Mouse (Mus musculus) embryonic facial prominence, embryonic 14.5 days (tissue): ENCODE results near the gene Jpt1. TPM values are rescaled to one million over a fixed set of nuclear protein-coding genes. Genes with fewer than 3 reads are reported as not detected.

Experiments used
- ATAC-seq: fragments of 200-750 bp; cut with Nextera tagmentation; 2 replicates; pipeline ENCODE4 v1.8.0; 2017; ENCODE audit warnings: low read depth, moderate number of reproducible peaks, moderate TSS enrichment
- DNase-seq: peaks from one replicate; pipeline ENCODE4 v3.0.0-alpha.2; 2015; ENCODE audit warnings: low spot score
- H3K27ac ChIP-seq: fragments of 300-500 bp; sonication (generic); replicated peaks from 2 replicates; pipeline ENCODE4 v1.5.1; 2014; ENCODE audit warnings: low read depth, mild to moderate bottlenecking, low read length, moderate library complexity
- H3K27me3 ChIP-seq: fragments of 300-500 bp; sonication (generic); replicated peaks from 2 replicates; pipeline ENCODE4 v1.6.1; 2014; ENCODE audit warnings: low read length; ENCODE audit not compliant: control insufficient read depth, insufficient read depth
- H3K36me3 ChIP-seq: fragments of 300-500 bp; sonication (generic); 2 replicates; pipeline ENCODE4 v1.6.1; 2014; ENCODE audit warnings: low read length, mixed read lengths; ENCODE audit not compliant: control insufficient read depth, insufficient read depth
- H3K4me1 ChIP-seq: fragments of 300-500 bp; sonication (generic); 2 replicates; pipeline ENCODE4 v1.6.1; 2014; ENCODE audit warnings: antibody characterized with exemption, low read length; ENCODE audit not compliant: control insufficient read depth, insufficient read depth
- H3K4me2 ChIP-seq: fragments of 300-500 bp; sonication (generic); 2 replicates; pipeline ENCODE4 v1.6.1; 2014; ENCODE audit warnings: low read depth, mild to moderate bottlenecking, low read length, moderate library complexity, mixed read lengths
- H3K4me3 ChIP-seq: fragments of 300-500 bp; sonication (generic); 2 replicates; pipeline ENCODE4 v1.5.1; 2014; ENCODE audit warnings: low read depth, mild to moderate bottlenecking, low read length
- H3K9ac ChIP-seq: fragments of 300-500 bp; sonication (generic); 2 replicates; pipeline ENCODE4 v1.6.1; 2014; ENCODE audit warnings: low read depth, mild to moderate bottlenecking, low read length, moderate library complexity, mixed read lengths
- H3K9me3 ChIP-seq: fragments of 300-500 bp; sonication (generic); 2 replicates; pipeline ENCODE4 v1.6.1; 2016; ENCODE audit warnings: low read length; ENCODE audit not compliant: control insufficient read depth
- WGBS: fragments of 180-500 bp; shearing (Covaris S2); extraction: QIAGEN DNeasy Blood & Tissue Kit; methylation state at CpG from one replicate; pipeline ENCODE4 v1.1.7; 2014; 5-methylcytosine and 5-hydroxymethylcytosine counted together
- polyA plus RNA-seq: library from polyadenylated mRNA; unstranded; fragments of >200 nt; fragmentation: Nextera tagmentation; extraction: Ambion mirVana; gene quantifications from 2 replicates; pipeline ENCODE4 v1.2.1, GENCODE M21; 2014

The Jpt1 gene
- polyA plus RNA-seq, 1 experiment from 2014 or later, result 576 TPM

GRCm38 (mm10) chr11:115516942-115517341 is 2.8 kb upstream of the Jpt1 start:
- Histone ChIP-seq H3K27ac (no peak overlapping the region), H3K9me3 (no peaks in the 10 kb centered on the region), H3K9ac (no peak overlapping the region), H3K4me2 (no peak overlapping the region), H3K36me3 (peaks cover 3% of the 10 kb centered on the region; the same call in 1 of the 2 replicates), H3K27me3 (no peaks in the 10 kb centered on the region), H3K4me3 (no peak overlapping the region), H3K4me1 (peaks cover 8% of the 10 kb centered on the region)
- 77% methylated on average over 5 of the region's 5 CpGs for WGBS
- ATAC-seq (no peak), DNase-seq (no peak)

GRCm38 (mm10) chr11:115515021-115515420 is 834 bp upstream of the Jpt1 start:
- Histone ChIP-seq H3K36me3 (no peaks in the 10 kb centered on the region), H3K4me1 (peaks cover 26% of the 10 kb centered on the region), H3K4me3 (no peak overlapping the region), H3K4me2 (0 out of 2 replicates have a peak overlapping the region, but pooled peaks have one; percentile 54), H3K9me3 (no peaks in the 10 kb centered on the region), H3K27ac (no peak overlapping the region), H3K9ac (no peak overlapping the region), H3K27me3 (no peaks in the 10 kb centered on the region)
- DNase-seq (no peak), ATAC-seq (no peak)
- WGBS, result 64% methylated on average over 6 of the region's 6 CpGs

GRCm38 (mm10) chr11:115513271-115514237 is 633 bp downstream of the Jpt1 start:
- WGBS, result under 1% methylated on average over 46 of the region's 57 CpGs
- Histone ChIP-seq H3K4me2 (peak overlapping the region; percentile 64), H3K27me3 (no peaks in the 10 kb centered on the region), H3K4me1 (peaks cover 27% of the 10 kb centered on the region), H3K9ac (peak overlapping the region; percentile 88), H3K9me3 (no peaks in the 10 kb centered on the region), H3K36me3 (no peaks in the 10 kb centered on the region), H3K27ac (peak overlapping the region; percentile 75; the same call in 1 of the 2 replicates), H3K4me3 (peak overlapping the region; percentile 85)
- ATAC-seq, result peak; percentile 54
- peak; percentile 58 for DNase-seq

- no peak for ATAC-seq
Observed at GRCm38 (mm10) chr11:115512407-115513183, 1.6 kb downstream of the Jpt1 start.

GRCm38 (mm10) chr11:115512004-115512403 is 2.2 kb downstream of the Jpt1 start:
- Histone ChIP-seq H3K4me3 (peak overlapping the region; percentile 85), H3K4me2 (peak overlapping the region; percentile 64), H3K9me3 (no peaks in the 10 kb centered on the region), H3K36me3 (no peaks in the 10 kb centered on the region), H3K9ac (peak overlapping the region; percentile 88), H3K4me1 (peaks cover 27% of the 10 kb centered on the region), H3K27ac (peak overlapping the region; percentile 46; the same call in 1 of the 2 replicates), H3K27me3 (no peaks in the 10 kb centered on the region)
- WGBS, result 47% methylated on average over 3 of the region's 3 CpGs
- ATAC-seq (no peak), DNase-seq (peak; percentile 68)

More at GRCm38 (mm10) chr11:115512407-115513183, 1.6 kb downstream of the Jpt1 start:
- no peak for DNase-seq
- Histone ChIP-seq H3K4me2 (peak overlapping the region; percentile 64), H3K4me1 (peaks cover 27% of the 10 kb centered on the region), H3K9ac (peak overlapping the region; percentile 88), H3K4me3 (peak overlapping the region; percentile 85), H3K27me3 (no peaks in the 10 kb centered on the region), H3K27ac (peak overlapping the region; percentile 46), H3K36me3 (no peaks in the 10 kb centered on the region), H3K9me3 (no peaks in the 10 kb centered on the region)
- 23% methylated on average over 8 of the region's 8 CpGs for WGBS

GRCm38 (mm10) chr11:115511121-115511520 is 3.1 kb downstream of the Jpt1 start:
- H3K27ac ChIP-seq, result no peak overlapping the region
- H3K27me3 ChIP-seq, result no peaks in the 10 kb centered on the region
- WGBS, result 63% methylated on average over 2 of the region's 2 CpGs
- DNase-seq, result no peak
- peak overlapping the region; percentile 85 for H3K4me3 ChIP-seq
- H3K9ac ChIP-seq, result peak overlapping the region; percentile 38; the same call in 1 of the 2 replicates
- ATAC-seq, result no peak
- H3K4me2 ChIP-seq, result peak overlapping the region; percentile 64
- H3K4me1 ChIP-seq, result peaks cover 27% of the 10 kb centered on the region
- H3K9me3 ChIP-seq, result no peaks in the 10 kb centered on the region
- H3K36me3 ChIP-seq, result no peaks in the 10 kb centered on the region

GRCm38 (mm10) chr11:115510507-115510888 is 3.7 kb downstream of the Jpt1 start:
- Histone ChIP-seq H3K4me3 (no peak overlapping the region), H3K4me2 (peak overlapping the region; percentile 64), H3K9me3 (no peaks in the 10 kb centered on the region), H3K27ac (no peak overlapping the region), H3K4me1 (peaks cover 27% of the 10 kb centered on the region), H3K27me3 (no peaks in the 10 kb centered on the region), H3K36me3 (no peaks in the 10 kb centered on the region), H3K9ac (peak overlapping the region; percentile 45; the same call in 1 of the 2 replicates)
- 43% methylated on average over 5 of the region's 5 CpGs for WGBS
- no peak for DNase-seq
- no peak for ATAC-seq

- no peaks in the 10 kb centered on the region for H3K27me3 ChIP-seq
- 37% methylated on average over 6 of the region's 6 CpGs for WGBS
- peak; percentile 68 for DNase-seq
- ATAC-seq, result no peak
- H3K4me1 ChIP-seq, result peaks cover 27% of the 10 kb centered on the region
- peak overlapping the region; percentile 26; the same call in 1 of the 2 replicates for H3K9ac ChIP-seq
- H3K4me3 ChIP-seq, result no peak overlapping the region
- H3K36me3 ChIP-seq, result no peaks in the 10 kb centered on the region
- H3K4me2 ChIP-seq, result peak overlapping the region; percentile 64; the same call in 1 of the 2 replicates
- H3K27ac ChIP-seq, result no peak overlapping the region
- no peaks in the 10 kb centered on the region for H3K9me3 ChIP-seq
Observed at GRCm38 (mm10) chr11:115509773-115510506, 4.2 kb downstream of the Jpt1 start.
